Mouse (Mus musculus): ENCODE measurements around the gene Sipa1l1.

DNA sequence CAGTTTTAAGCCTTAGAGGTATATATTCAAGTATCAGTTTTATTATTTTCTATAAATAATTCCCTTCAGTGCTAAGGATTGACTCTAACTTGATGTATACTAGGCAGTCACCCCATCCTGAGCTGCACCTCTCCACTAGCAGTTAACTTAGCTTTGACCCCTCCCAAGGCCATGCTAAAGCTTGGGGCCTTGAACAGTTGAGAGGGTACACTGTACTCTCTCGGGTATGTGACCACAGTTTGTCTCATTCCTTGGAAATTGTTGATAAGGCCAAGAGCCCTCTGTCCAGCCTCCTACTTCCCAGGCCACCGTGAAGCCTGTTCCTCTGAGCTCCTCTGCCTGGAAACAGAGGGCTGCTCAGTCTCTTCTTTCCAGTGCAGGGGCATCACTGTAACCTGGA is 187.4 kb downstream of the Sipa1l1 start:
- TF ChIP-seq CTCF (conservative IDR thresholded peaks at IDR 0.05 in 1 of 2, IDR thresholded peaks at IDR 0.05 in 1 of 2; ENCODE audit: low read depth in 2 of 2, low read length in 2 of 2) (no peak), NELFE (IDR thresholded peaks at IDR 0.05; ENCODE audit: low read depth, low read length) (no peak), MAFK (IDR thresholded peaks at IDR 0.05; ENCODE audit: insufficient replicate concordance, low read length) (no peak), TBP (conservative IDR thresholded peaks at IDR 0.05; ENCODE audit: low read depth, low read length) (no peak), POLR2A (IDR thresholded peaks at IDR 0.05; ENCODE audit: low read depth, low read length) (no peak), EP300 (IDR thresholded peaks at IDR 0.05; ENCODE audit: low read length) (no peak), IRF4 (IDR thresholded peaks at IDR 0.05; ENCODE audit: low read depth, low read length) (no peak)
